Mouse (Mus musculus) induced T-regulatory cell, adult 2 months (primary cell): Measurements from ENCODE around the gene Cd244a.

ENCODE experiments used
- DNase-seq: peaks from one replicate; pipeline ENCODE4 v3.0.0-alpha.2; 2012; ENCODE audit warnings: low read depth

Gene Cd244a

DNA sequence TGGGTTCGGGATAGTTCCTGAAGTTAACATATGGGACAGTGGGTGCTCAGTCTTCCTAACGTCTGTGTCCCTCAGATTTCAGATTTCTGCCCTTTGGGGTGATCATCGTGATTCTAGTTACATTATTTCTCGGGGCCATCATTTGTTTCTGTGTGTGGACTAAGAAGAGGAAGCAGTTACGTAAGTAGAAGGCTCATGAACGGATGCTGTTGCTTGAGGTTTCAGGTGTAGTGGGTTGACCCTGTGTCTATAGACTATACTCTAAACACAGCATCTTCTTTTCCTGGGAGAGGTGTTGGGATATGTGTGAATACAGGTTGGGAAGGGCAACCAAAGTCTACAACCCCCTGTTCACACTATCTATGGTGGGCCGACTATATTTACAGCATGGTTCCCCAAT lies 18.2 kb downstream of the Cd244a start:
- no peak for DNase-seq

DNA sequence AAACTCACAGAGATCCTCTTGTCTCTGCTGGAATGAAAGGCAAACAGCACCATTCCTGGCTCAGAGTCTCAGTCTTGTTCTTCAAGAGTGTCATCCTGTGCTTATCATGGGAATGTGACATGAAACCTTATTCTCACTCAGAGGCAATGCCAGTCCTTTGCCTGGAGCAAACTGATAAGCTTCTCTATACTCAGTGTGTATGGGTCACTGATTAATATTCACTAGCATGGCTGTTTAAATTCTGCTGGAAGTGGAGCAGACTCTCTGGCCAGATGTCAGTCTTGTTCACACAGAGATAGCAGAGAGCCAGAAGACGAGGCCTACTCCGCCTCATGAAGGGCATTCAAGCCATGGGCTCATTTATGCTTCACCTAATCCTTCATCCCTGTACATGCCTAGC lies 25.6 kb downstream of the Cd244a start:
- DNase-seq, result no peak

DNA sequence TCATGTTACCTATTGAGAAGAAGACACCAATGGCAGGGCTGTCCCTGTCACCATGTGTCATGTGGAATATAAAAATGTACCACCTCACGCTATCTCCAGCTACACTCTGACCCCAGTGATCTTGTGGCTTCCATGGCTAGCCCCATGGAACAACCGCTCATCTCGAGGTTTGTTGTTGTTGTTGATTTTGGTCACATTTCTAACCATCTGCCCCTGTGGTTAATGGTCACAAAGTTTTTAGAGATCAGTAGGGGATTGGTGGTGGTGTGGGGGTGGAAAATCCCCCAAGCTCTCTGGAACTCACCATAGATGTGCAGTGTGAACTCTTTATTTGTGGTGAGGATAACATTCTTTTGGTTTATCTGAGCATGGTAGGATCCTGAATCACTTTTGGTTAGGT lies 45.7 kb downstream of the Cd244a start:
- DNase-seq, result peak; percentile 27

DNA sequence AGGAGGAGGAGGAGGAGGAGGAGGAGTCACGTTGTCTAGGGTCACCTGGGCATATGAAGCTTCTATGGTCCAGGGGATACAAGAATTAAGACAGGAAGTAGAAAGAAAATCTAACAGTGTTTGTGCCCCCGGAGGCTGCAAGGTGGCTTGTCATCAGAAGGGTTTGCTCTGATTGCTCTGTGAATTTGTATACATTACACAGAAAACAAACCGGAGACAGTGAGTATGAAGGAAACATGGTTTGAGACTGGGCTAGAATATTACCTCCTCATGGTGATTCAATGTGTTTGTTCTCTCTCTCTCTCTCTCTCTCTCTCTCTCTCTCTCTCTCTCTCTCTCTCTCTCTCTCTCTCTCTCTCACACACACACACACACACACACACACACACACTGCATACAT lies 47.7 kb downstream of the Cd244a start:
- DNase-seq, result peak; percentile 63

DNA sequence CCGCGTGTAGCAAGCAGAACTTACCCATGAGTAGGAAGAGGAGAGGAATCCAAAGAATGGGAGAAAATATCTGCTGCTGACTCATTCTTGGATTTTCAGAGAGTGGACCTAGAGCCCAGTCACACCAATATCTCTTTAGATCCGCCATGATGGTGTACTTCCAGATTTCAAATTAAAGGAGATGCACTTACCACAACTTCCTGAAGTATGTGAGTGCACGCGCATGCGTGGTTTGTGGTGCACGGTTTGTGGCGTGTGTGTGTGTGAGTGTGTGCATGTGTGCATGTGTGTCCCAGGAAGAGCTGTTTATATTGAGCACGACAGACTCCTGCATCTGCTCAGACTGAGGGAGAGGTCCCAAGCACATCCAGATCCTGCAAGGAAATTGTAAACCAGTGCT lies 48.2 kb downstream of the Cd244a start, which contains the start of gene Ly9:
Ly9 (minus strand) TSS at position 235 of the 400 bp plus-strand sequence.
- peak; percentile 93 for DNase-seq

DNA sequence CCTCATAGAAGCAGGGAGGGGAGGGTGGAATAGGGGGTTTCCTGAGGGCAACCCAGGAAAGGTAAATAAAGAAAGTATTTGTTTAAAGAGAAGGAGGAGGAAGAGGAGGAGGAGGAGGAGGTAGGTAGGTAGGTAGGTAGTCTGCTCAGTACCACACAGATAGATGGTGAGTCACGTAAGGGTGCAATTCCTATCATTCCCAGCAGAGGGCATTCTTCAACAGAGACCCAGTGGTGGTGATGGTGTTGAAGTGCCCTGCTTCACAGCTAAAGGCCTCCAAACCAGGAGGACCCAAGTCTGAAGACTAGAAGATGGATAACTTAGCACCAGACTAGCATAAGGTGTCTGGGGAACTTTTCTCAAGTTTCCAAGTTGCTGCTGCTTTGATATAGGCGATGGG lies 51.0 kb downstream of the Cd244a start:
- peak; percentile 88 for DNase-seq

DNA sequence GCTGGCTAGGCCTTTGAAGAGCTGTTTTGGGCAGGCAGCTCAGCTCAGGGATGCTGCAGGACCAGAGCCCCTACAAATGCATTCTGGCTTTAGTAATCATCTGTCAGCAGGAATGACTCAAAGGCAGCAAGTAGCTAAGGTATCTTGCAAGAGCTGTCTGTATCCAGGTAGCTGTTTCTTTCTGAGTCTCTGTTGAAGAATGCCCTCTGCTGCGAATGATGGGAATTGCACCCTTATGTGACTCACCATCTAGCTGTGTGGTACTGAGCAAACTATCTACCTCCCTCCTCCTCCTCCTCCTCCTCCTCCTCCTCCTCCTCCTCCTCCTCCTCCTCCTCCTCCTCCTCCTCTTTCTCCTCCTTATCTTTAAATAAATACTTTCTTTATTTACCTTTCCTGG lies 51.8 kb downstream of the Cd244a start:
- peak; percentile 84 for DNase-seq

DNA sequence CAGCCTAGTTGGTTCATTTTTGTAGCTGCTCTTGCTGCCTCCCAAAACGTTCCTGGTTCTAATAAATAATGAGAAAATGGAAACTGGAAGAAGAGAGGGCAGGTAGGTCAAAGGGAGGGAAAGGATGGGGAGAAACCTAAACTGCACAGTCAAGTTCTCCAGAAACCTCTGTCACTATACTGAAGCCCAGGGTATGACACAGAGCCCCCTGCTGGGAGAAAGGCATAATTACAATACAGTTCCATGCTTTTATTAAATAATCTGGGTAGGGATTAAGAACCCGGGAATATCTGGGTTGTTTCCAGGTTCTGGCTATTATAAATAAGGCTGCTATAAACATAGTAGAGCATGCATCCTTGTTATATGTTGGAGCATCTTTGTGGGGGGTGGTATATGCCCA lies 55.0 kb downstream of the Cd244a start:
- DNase-seq, result peak; percentile 73

DNA sequence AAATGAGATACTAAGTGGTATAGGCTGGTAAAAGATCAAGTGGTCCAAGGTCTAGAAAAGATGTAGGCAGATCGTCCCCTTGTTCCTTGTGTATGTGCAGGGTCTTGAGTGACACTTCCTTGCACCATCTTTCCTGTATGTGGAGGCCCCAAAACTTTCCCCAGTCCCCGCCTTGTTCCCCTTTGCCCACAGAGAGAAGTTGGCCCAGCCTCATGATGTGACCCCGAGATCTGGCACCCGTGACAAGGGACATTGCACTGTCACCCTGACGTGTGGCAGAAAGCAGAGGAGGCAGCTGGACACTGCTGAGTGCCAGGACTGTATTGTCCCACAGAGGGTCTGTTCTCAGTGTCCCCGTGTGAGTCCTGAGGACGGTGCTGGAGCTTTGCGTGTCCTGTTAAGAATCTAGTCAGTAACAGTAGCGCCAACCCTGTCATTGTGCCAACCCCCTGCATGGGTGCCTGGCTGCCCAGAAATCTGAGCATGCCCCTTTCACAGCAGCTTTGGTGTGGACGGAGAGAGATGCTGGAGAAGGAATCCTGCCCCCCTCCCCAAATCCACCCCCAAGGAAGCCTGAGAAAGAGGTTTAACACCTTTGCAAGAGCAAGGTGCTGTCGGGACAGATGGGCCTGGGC lies 58.0 kb downstream of the Cd244a start:
- no peak for DNase-seq

DNA sequence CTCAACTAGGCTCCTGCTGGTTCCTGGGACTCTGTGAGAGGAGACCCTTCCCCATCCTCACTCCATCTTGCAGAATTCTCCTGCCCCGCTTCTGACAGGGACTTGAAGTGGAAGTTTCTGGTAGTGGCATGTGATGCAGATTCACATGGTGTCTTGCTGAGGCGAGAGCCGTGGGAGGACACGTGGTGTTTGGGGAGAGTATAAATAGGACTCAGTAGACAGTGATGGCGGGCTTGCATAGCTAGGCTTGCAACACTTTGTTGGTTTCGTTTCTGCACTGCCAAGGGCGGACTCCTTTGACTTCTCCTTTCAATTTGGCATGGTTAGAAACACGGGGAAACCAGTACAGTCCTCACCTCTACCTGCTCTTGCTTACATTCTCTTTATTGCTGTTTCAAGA lies 60.0 kb downstream of the Cd244a start:
- DNase-seq, result peak; percentile 61

DNA sequence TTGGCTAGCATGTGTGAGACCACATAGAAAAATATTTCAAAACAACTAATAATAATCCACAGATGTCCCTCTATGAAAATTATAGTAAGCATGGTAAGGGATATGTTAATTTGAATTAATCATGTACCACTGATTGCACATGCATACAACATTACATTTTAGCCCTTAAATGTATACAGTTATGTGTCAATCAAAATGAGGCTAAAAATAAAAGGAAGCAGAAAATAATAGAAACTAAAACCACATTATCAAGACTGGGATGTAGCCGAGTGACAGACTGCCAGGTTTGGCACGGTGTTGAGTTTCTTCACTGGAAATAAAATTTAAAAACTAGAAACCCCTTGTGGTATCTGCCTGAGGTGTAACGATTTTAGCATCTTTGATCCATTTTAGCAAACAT lies 60.7 kb downstream of the Cd244a start:
- no peak for DNase-seq

DNA sequence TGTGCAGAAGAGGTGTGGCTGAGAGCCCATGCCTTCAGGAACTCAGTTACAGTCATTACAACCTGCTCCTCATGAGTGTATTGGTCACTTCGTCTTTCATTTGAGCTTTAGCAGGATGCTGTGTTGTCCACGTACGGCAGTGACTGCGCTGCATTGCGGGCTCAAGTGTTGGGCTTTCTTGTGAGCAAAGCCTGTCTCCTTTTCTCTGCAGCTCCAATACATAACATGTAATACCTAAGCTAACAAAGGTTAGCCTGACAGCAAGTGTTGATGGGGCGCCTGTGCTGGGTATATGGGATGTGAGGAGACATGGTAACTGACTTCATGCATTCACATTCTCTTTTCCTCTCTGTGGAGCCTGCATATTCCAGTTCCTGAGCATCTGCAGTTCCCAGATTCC lies 61.1 kb downstream of the Cd244a start:
- DNase-seq, result no peak

DNA sequence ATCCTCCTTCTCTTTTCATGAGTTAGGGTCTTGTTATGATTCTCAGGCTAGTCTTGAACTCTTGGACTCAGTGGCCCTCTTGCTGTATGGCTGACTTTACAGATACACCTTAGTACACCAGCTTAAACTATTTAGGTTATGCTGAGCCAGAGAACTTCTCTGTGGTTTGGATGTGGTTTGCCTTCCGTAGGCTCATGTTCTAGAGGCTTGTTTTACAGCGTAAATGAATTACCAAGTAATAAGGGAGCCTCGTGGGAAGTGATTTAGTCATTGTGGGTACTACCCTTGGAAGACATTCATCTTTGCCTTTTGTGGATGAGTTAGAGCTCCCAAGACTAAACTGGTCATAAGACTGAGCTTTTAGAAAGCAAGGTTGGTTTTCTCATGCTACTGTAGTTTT lies 68.8 kb downstream of the Cd244a start:
- peak; percentile 52 for DNase-seq

DNA sequence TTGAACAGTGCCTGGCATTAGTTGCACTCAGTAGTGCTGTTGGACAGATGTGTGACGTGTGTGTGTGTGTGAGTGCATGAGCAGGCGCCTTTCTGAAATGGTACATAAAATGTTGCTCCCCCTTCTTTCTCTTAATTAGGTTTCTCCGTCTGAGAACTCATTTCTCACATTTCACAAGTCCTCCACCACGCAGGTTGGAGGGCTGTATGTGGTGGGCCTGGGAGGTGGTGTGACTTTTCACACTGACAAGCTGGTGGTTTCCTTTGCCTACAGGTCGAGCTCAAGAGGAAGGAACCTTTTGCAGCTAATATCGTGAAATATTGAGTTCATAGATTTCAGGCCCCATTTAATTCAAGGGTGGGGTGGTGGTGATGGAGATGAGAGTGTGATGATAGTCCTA lies 70.2 kb downstream of the Cd244a start:
- DNase-seq, result peak; percentile 65

DNA sequence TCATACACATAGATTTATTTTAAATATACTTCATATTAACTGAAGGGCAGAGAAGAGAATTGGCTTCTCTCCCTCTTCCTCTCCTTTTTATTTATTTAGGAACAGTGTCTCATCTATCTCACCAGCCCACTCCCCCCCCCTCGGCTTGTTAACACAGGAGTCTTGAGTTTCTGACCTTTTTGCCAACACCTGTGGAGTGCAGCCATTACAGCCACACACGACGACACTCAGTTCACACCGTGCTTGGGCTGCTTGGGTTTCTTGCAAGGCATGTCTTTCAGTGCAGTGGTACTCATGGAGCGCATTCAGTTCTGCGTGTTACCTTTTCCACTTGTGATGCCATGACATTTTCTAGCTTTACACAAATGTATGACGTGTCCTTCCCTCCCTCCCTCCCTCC lies 71.0 kb downstream of the Cd244a start:
- DNase-seq, result no peak

DNA sequence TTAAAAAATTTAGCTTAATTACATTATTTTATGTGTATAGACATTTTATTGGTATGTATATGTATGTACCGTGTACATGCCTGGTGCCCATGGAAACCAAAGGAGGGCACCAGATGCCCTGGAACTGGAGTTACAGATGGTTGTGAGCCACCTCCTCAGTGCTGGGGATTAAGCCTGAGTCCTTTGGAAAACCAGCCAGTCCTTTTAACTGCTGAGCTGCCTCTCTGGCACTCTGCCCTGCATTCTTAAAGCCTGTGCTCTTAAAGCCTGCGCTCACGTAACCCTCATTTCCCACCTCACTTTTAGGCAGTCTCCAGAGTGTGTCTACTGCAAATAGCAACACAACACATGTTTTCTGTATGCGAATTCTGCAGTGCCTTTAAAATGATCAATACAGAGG lies 71.9 kb downstream of the Cd244a start:
- DNase-seq, result no peak

DNA sequence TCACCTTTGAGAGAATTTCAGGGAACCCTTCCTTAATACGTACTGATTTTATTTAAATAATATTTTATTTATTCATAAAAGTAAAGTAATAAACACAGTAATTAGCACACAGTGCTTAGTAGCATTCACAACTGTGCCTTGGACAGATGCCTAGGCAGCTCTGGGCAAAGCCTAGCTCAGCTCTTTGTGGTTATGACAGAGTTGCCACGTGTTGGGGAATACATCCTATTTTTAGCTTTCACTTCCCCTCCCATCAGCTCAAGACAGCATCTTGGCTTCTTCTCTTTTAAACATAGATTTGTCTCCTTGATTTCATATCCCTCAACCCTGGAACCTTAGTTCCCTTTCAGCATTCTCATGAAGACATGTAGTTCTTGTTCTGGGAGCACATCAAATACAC lies 72.5 kb downstream of the Cd244a start:
- no peak for DNase-seq

DNA sequence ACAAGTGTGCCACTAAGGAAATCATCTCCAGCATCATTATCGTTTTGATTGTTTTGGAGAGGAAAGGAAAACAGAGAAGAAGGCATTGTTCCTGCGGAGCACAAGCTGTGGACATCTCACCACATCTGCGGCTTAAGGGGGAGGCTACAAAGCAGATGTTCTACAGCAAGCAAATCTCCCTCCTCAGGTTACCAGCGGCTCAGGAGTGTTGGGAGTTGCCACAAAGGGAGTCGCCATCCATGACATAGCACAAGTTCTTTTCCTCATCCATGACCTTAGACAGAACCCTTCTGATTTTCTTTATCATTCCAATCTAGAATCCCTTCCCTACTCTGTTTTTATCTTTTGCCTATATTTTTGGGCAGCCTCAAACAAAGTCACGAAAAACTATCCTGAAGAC lies 76.7 kb downstream of the Cd244a start:
- DNase-seq, result no peak

DNA sequence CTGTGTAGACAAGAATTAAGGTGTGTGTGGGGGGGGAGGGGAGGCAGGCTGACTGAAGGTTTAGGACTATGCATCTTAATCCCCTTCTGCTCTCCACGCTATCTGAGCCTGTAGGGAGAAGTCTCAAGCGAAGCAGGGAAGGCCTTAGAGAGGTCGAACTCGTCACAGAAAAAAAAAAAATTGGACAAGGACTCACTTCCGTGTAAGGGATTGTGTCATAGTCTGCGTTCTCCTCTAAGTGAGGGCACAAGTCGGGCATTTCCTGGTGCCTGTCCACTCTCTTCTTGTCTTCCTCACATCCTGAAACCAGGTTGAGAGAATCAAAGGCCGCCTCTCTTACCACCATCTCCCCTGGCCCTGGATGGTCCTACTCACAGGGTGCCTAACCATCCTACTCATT lies 78.1 kb downstream of the Cd244a start:
- no peak for DNase-seq

DNA sequence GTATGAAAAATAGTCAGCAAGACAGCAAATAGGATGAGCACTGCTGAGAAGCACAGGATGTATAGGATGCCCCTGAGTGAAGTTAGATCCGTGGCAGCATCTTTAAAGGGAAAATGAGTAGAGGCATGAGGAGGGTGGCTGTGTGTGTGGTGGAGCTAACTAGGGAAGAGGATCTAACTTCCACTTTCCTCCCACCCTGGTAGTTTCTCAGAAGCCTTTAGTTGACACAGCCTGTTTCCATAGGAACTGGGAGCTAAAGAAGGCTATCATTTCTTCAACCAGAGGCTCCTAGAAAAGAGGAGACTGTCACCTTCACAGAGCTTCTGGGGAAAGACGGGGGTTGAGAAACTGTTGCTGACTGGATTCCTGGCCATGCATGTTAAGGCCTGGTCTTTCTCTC lies 79.7 kb downstream of the Cd244a start:
- no peak for DNase-seq

DNA sequence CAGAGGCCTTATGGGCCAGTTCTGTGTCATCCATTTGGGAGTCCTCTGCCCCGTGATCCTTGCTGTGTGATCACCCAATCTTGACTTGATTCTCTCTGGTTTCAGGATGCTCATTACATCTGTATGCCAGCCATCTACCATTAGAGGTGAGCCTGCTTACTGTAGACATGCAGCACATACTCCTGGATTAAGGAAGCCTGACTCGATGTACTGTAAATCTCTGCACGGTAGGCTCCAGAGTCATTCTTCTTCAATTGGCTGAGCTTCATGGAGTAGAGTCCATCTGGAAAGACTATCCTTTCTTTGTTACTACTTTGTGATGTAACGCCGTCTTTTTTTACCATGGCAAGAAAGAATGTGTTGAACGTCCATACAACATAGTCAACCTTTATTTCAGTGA lies 81.8 kb downstream of the Cd244a start:
- DNase-seq, result no peak

DNA sequence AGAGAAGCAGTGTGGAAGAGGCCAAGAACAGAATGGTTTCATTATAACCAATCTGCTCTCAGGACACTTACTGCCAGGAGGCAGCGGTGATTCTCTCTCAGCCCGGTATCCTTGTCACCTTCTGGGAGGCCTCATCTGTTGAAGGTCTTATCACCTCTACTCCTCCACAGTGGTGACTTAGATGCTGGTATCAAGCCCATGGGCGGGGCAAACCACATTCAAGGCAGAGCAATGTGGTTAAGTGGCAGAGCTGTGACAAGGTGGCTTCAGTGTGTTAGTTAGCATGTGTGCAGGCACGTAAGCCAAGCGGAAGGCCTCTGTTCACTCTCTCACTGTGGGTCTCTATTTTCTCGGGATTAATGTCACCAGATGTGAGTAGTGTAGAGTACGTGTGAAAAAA lies 84.6 kb downstream of the Cd244a start:
- DNase-seq, result peak; percentile 88

DNA sequence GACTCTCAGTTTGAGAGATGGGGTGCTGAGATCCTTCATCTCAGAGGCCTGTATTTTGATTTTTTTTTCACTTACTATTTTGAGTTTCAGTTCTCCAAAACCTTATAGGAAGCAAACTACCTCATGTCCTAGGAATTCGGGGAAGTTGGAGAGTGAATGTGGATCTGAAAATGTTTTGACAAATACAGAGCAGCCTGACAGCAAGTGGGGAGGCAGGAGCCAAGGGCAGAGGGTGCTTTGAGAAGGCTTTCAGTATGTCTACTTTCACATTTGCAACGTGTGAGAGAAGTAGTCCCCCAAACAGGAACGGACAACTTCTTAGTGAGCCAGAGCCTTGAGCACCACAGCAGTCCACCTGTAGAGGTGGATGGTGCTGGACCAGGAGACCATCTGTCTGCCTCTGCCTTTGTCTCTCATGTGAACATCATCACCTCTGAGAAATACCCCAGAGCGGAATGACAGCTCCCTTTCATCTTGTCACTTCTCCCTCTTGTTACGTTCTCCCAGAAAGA lies 87.5 kb downstream of the Cd244a start:
- DNase-seq, result no peak

DNA sequence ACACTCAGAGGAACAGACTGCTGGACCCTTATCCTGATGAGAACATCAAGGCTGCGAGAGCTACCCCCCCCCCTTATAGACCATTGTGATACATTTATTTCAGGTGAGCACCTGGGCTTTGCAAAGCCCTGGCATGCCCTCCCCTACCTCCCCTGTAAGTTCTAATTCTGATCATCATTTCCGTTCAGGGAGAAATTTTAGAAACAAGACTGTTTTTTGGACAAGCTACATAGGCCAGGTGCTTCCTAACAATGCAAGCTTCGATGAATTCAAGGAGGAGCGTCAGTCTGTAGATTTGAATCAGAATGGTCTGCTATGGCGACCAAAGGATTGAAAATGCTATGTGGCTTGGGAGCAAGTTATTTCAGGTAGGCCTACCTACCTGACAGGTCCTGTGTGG lies 88.7 kb downstream of the Cd244a start:
- no peak for DNase-seq

DNA sequence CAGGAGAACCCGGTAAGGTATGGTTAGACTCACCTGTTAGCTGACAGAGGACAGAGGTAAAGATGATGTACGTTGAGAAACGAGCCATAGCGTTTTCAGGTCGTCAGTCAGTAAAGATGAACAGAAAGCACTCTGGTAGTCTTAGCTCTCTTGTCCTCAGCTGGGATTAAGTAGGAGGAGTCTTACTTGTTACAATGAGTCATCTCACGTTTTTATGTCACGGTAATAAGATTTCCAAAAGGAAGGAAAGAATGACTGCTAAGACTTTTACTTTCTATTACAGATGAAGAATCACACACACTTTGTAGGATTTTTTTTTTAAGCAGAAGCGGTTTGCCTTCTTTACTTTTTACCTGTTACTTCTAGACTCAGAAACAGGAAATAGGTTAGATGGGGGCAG lies 89.8 kb downstream of the Cd244a start:
- peak; percentile 71 for DNase-seq
